Mouse (Mus musculus) lung, postnatal 0 days (tissue): Measurements from ENCODE around the gene Clstn1. TPM values are rescaled to one million over a fixed set of nuclear protein-coding genes. Genes with fewer than 3 reads are reported as not detected.
"Not testable (repeated sequence)": the region's sequence is repeated elsewhere in the genome, so short reads cannot be mapped to it uniquely, and the experiment has no call there.

ENCODE experiments used
- ATAC-seq: fragments of 200-750 bp; cut with Nextera tagmentation; 2 replicates; pipeline ENCODE4 v1.8.0; 2017; ENCODE audit warnings: moderate library complexity
- DNase-seq: peaks from one replicate; pipeline ENCODE4 v3.0.0-alpha.2; 2016; ENCODE audit warnings: low spot score
- H3K27ac ChIP-seq: fragments of 300-500 bp; sonication (generic); 2 replicates; pipeline ENCODE4 v1.5.1; 2014; ENCODE audit warnings: antibody characterized with exemption, mild to moderate bottlenecking, low read length, mixed read lengths
- H3K27me3 ChIP-seq: fragments of 300-500 bp; sonication (generic); replicated peaks from 2 replicates; pipeline ENCODE4 v1.6.1; 2014; ENCODE audit warnings: low read length, mixed read lengths; ENCODE audit not compliant: insufficient read depth
- H3K36me3 ChIP-seq: fragments of 300-500 bp; sonication (generic); 2 replicates; pipeline ENCODE4 v1.6.1; 2014; ENCODE audit warnings: low read length, mixed read lengths; ENCODE audit not compliant: insufficient read depth
- H3K4me1 ChIP-seq: fragments of 300-500 bp; sonication (generic); 2 replicates; pipeline ENCODE4 v1.6.1; 2014; ENCODE audit warnings: antibody characterized with exemption, low read depth, low read length, mixed read lengths; ENCODE audit not compliant: insufficient read depth
- H3K4me2 ChIP-seq: fragments of 300-500 bp; sonication (generic); replicated peaks from 2 replicates; pipeline ENCODE4 v1.6.1; 2014; ENCODE audit warnings: low read depth, mild to moderate bottlenecking, low read length, moderate library complexity, mixed read lengths
- H3K4me3 ChIP-seq: fragments of 300-500 bp; sonication (generic); 2 replicates; pipeline ENCODE4 v1.5.1; 2014; ENCODE audit warnings: low read depth, low read length
- H3K9ac ChIP-seq: fragments of 300-500 bp; sonication (generic); replicated peaks from 2 replicates; pipeline ENCODE4 v1.6.1; 2014; ENCODE audit warnings: low read depth, mild to moderate bottlenecking
- H3K9me3 ChIP-seq: fragments of 300-500 bp; sonication (generic); 2 replicates; pipeline ENCODE4 v1.6.1; 2016; ENCODE audit warnings: low read length, mixed read lengths
- CTCF ChIP-seq: IDR thresholded peaks from 2 replicates; pipeline ENCODE4 v1.5.1; 2016; ENCODE audit warnings: antibody characterized with exemption, mild to moderate bottlenecking
- EP300 ChIP-seq: IDR thresholded peaks from 2 replicates; pipeline ENCODE4 v1.6.1; 2016; ENCODE audit warnings: antibody characterized with exemption, mild to moderate bottlenecking, control low read depth
- WGBS: fragments of 180-500 bp; shearing (Covaris S2); extraction: QIAGEN DNeasy Blood & Tissue Kit; methylation state at CpG from one replicate; pipeline ENCODE4 v1.1.7; 2014; 5-methylcytosine and 5-hydroxymethylcytosine counted together
- polyA plus RNA-seq: library from polyadenylated mRNA; unstranded; fragments of >200 nt; fragmentation: Nextera tagmentation; extraction: Ambion mirVana; gene quantifications from 2 replicates; pipeline ENCODE4 v1.2.1, GENCODE M21; 2015

Clstn1 gene
- polyA plus RNA-seq, 1 experiment from 2014 or later = 43.6 TPM

GRCm38 (mm10) chr4:149607591-149608308 is 21.5 kb downstream of the Clstn1 start:
- TF ChIP-seq EP300 (no peak), CTCF (peak; percentile 42)
- 28% methylated on average over 20 of the region's 20 CpGs for WGBS
- Histone ChIP-seq H3K36me3 (no peaks in the 10 kb centered on the region), H3K9ac (no peak overlapping the region), H3K4me2 (no peak overlapping the region), H3K27ac (no peak overlapping the region), H3K9me3 (no peaks in the 10 kb centered on the region), H3K4me1 (no peaks in the 10 kb centered on the region), H3K4me3 (no peak overlapping the region), H3K27me3 (no peaks in the 10 kb centered on the region)
- peak; percentile 74 for ATAC-seq
- peak; percentile 48 for DNase-seq

GRCm38 (mm10) chr4:149608309-149608638 is 22.0 kb downstream of the Clstn1 start:
- no peak overlapping the region for H3K27ac ChIP-seq
- no peaks in the 10 kb centered on the region for H3K4me1 ChIP-seq
- ATAC-seq (peak; percentile 41), DNase-seq (no peak)
- H3K4me2 ChIP-seq = no peak overlapping the region
- 78% methylated on average over 6 of the region's 6 CpGs for WGBS
- TF ChIP-seq EP300 (no peak), CTCF (no peak)
- H3K36me3 ChIP-seq = no peaks in the 10 kb centered on the region
- H3K9me3 ChIP-seq = no peaks in the 10 kb centered on the region
- H3K4me3 ChIP-seq = no peak overlapping the region
- H3K27me3 ChIP-seq = no peaks in the 10 kb centered on the region
- no peak overlapping the region for H3K9ac ChIP-seq

- TF ChIP-seq EP300 (no peak), CTCF (no peak)
- WGBS = 58% methylated on average over 8 of the region's 8 CpGs
Observed at GRCm38 (mm10) chr4:149609256-149610025, 23.2 kb downstream of the Clstn1 start.

GRCm38 (mm10) chr4:149611376-149612044 is 25.2 kb downstream of the Clstn1 start:
- DNase-seq (peak; percentile 50), ATAC-seq (no peak)
- no peaks in the 10 kb centered on the region for H3K27me3 ChIP-seq

More at GRCm38 (mm10) chr4:149609256-149610025, 23.2 kb downstream of the Clstn1 start:
- Histone ChIP-seq H3K36me3 (no peaks in the 10 kb centered on the region), H3K27me3 (no peaks in the 10 kb centered on the region), H3K4me3 (no peak overlapping the region), H3K27ac (no peak overlapping the region), H3K4me1 (no peaks in the 10 kb centered on the region), H3K9me3 (no peaks in the 10 kb centered on the region), H3K4me2 (no peak overlapping the region), H3K9ac (no peak overlapping the region)
- ATAC-seq = no peak
- no peak for DNase-seq

GRCm38 (mm10) chr4:149613497-149613896 is 27.2 kb downstream of the Clstn1 start:
- DNase-seq, H3K27me3 ChIP-seq, H3K4me3 ChIP-seq, H3K27ac ChIP-seq, ATAC-seq, H3K9me3 ChIP-seq, H3K36me3 ChIP-seq, H3K4me1 ChIP-seq, H3K4me2 ChIP-seq, H3K9ac ChIP-seq: not testable (repeated sequence)
- 69% methylated on average over 6 of the region's 6 CpGs for WGBS

More at GRCm38 (mm10) chr4:149611376-149612044, 25.2 kb downstream of the Clstn1 start:
- Histone ChIP-seq H3K4me1 (no peaks in the 10 kb centered on the region), H3K27ac (no peak overlapping the region), H3K36me3 (no peaks in the 10 kb centered on the region), H3K9me3 (no peaks in the 10 kb centered on the region), H3K9ac (no peak overlapping the region), H3K4me2 (no peak overlapping the region), H3K4me3 (no peak overlapping the region)
- WGBS = 48% methylated on average over 10 of the region's 10 CpGs
- TF ChIP-seq EP300 (no peak), CTCF (peak; percentile 87)

- Histone ChIP-seq H3K36me3 (no peaks in the 10 kb centered on the region), H3K27ac (no peak overlapping the region), H3K9me3 (no peaks in the 10 kb centered on the region), H3K4me2 (no peak overlapping the region), H3K9ac (no peak overlapping the region), H3K4me1 (no peaks in the 10 kb centered on the region), H3K4me3 (no peak overlapping the region), H3K27me3 (no peaks in the 10 kb centered on the region)
- 99% methylated on average over 3 of the region's 3 CpGs for WGBS
- no peak for ATAC-seq
- DNase-seq = no peak
- TF ChIP-seq EP300 (no peak), CTCF (peak; percentile 34; the same call in 1 of the 2 replicates)
Observed at GRCm38 (mm10) chr4:149614869-149615268, 28.6 kb downstream of the Clstn1 start.

GRCm38 (mm10) chr4:149616999-149617398 is 30.7 kb downstream of the Clstn1 start:
- not testable (repeated sequence) for H3K27me3 ChIP-seq, DNase-seq, ATAC-seq

More at GRCm38 (mm10) chr4:149616999-149617398, 30.7 kb downstream of the Clstn1 start:
- WGBS = 83% methylated on average over 3 of the region's 3 CpGs
- not testable (repeated sequence) for H3K9ac ChIP-seq, H3K4me3 ChIP-seq, H3K9me3 ChIP-seq, H3K36me3 ChIP-seq, H3K27ac ChIP-seq, H3K4me1 ChIP-seq, H3K4me2 ChIP-seq
